ENCODE assay signal across 8 mouse cellular contexts in genomic region chr2:132131266-132131665, GRCm38 (mm10). TPM values are rescaled to one million over a fixed set of nuclear protein-coding genes. Genes with fewer than 3 reads are reported as not detected.
DNase-seq lines count a peak whose midpoint lies in the region; ATAC-seq and TF ChIP-seq lines count a peak whose summit lies in the region.

No protein-coding gene starts in this region.

- H3K9me3 ChIP-seq in embryonic facial prominence, embryonic 11.5 days (replicated peaks; ENCODE audit: control insufficient read depth, low read length): no peaks in the 10 kb centered on the region
- no peaks in the 10 kb centered on the region for H3K9me3 ChIP-seq in heart, embryonic 13.5 days
- H3K9me3 ChIP-seq in kidney, embryonic 15.5 days (replicated peaks): no peaks in the 10 kb centered on the region

- no peak for TF ChIP-seq POLR2A in small intestine, adult 2 months (IDR thresholded peaks at IDR 0.05; ENCODE audit: low read depth, low read length)

- peak; percentile 69 for DNase-seq in 3134 (ENCODE audit: extremely low read depth, insufficient read length, low spot score)
- DNase-seq in adrenal gland, adult 18-20 months (ENCODE audit: low spot score in 2 of 2): peak; percentile 50 to 57
- DNase-seq in embryonic facial prominence, embryonic 11.5 days (ENCODE audit: low spot score): peak; percentile 49
- peak; percentile 68 for DNase-seq in lung, postnatal 14 days
- no peak for DNase-seq in right cerebral cortex, postnatal 25 days

- H3K9ac ChIP-seq in embryonic facial prominence, embryonic 11.5 days (replicated peaks; ENCODE audit: low read length): no peak overlapping the region
- peak overlapping the region; percentile 62 for H3K9ac ChIP-seq in heart, embryonic 13.5 days
- no peak overlapping the region for H3K9ac ChIP-seq in kidney, embryonic 15.5 days

- no peaks in the 10 kb centered on the region for H3K36me3 ChIP-seq in embryonic facial prominence, embryonic 11.5 days (replicated peaks; ENCODE audit: control insufficient read depth, insufficient read depth, low read depth, low read length)
- no peaks in the 10 kb centered on the region for H3K36me3 ChIP-seq in heart, embryonic 13.5 days
- H3K36me3 ChIP-seq in kidney, embryonic 15.5 days: no peaks in the 10 kb centered on the region
- H3K36me3 ChIP-seq in small intestine, adult 2 months (ENCODE audit: control insufficient read depth, insufficient read depth, low read length): no peaks in the 10 kb centered on the region

- TF ChIP-seq CTCF in small intestine, adult 2 months (IDR thresholded peaks at IDR 0.05; ENCODE audit: extremely low read depth, insufficient read length, insufficient replicate concordance, low read depth, low read length): no peak

- peak overlapping the region; percentile 14; the same call in 1 of the 2 replicates for H3K4me2 ChIP-seq in embryonic facial prominence, embryonic 11.5 days (ENCODE audit: low read depth, low read length)
- peak overlapping the region; percentile 65 for H3K4me2 ChIP-seq in heart, embryonic 13.5 days
- peak overlapping the region; percentile 54 for H3K4me2 ChIP-seq in kidney, embryonic 15.5 days

- no peak for ATAC-seq in embryonic facial prominence, embryonic 11.5 days (replicated peaks; ENCODE audit: insufficient number of reproducible peaks, low FRiP score, low TSS enrichment, low read depth)
- peak; percentile 74 for ATAC-seq in heart, embryonic 13.5 days (ENCODE audit: extremely low read depth, insufficient number of reproducible peaks, low FRiP score, low TSS enrichment)
- peak; percentile 77; the same call in 1 of the 2 replicates for ATAC-seq in kidney, embryonic 15.5 days (replicated peaks; ENCODE audit: low FRiP score)

- under 1% methylated on average over 9 of the region's 9 CpGs for WGBS in embryonic facial prominence, embryonic 11.5 days
- WGBS in heart, embryonic 13.5 days: 5% methylated on average over 9 of the region's 9 CpGs
- 10% methylated on average over 9 of the region's 9 CpGs for WGBS in kidney, embryonic 15.5 days
- 9% methylated on average over 9 of the region's 9 CpGs for WGBS in small intestine, adult 2 months

- no peaks in the 10 kb centered on the region for H3K4me1 ChIP-seq in embryonic facial prominence, embryonic 11.5 days (ENCODE audit: control insufficient read depth, insufficient read depth, low read length)
- peaks cover 39% of the 10 kb centered on the region for H3K4me1 ChIP-seq in heart, embryonic 13.5 days
- peaks cover 13% of the 10 kb centered on the region for H3K4me1 ChIP-seq in kidney, embryonic 15.5 days
- H3K4me1 ChIP-seq in small intestine, adult 2 months (ENCODE audit: control insufficient read depth, insufficient read depth, insufficient read length, low read length): peaks cover 4% of the 10 kb centered on the region; the same call in 1 of the 2 replicates

- H3K27ac ChIP-seq in embryonic facial prominence, embryonic 11.5 days (replicated peaks; ENCODE audit: low read depth, low read length): no peak overlapping the region
- H3K27ac ChIP-seq in heart, embryonic 13.5 days (replicated peaks): no peak overlapping the region
- H3K27ac ChIP-seq in kidney, embryonic 15.5 days: no peak overlapping the region
- peak overlapping the region; percentile 21; the same call in 1 of the 2 replicates for H3K27ac ChIP-seq in small intestine, adult 2 months (ENCODE audit: insufficient read depth, low read depth, low read length)

- H3K4me3 ChIP-seq in embryonic facial prominence, embryonic 11.5 days (ENCODE audit: low read depth, low read length): no peak overlapping the region
- peak overlapping the region; percentile 41 for H3K4me3 ChIP-seq in heart, embryonic 13.5 days
- H3K4me3 ChIP-seq in kidney, embryonic 15.5 days (replicated peaks): peak overlapping the region; percentile 22
- H3K4me3 ChIP-seq in small intestine, adult 2 months (ENCODE audit: low read depth, low read length): no peak overlapping the region

- no peaks in the 10 kb centered on the region for H3K27me3 ChIP-seq in embryonic facial prominence, embryonic 11.5 days (ENCODE audit: control insufficient read depth, insufficient read depth, low read length)
- H3K27me3 ChIP-seq in heart, embryonic 13.5 days (replicated peaks): no peaks in the 10 kb centered on the region
- no peaks in the 10 kb centered on the region for H3K27me3 ChIP-seq in kidney, embryonic 15.5 days
- no peaks in the 10 kb centered on the region for H3K27me3 ChIP-seq in small intestine, adult 2 months (ENCODE audit: control insufficient read depth, insufficient read depth, low read length)

RNA-seq across cellular contexts. Expression of gene Slc23a2, which starts 13.6 kb away (rescaled TPM):
- 100 to 1,000 TPM; 239 to 346 TPM for total RNA-seq in adrenal gland, adult 18-20 months (2021)
- 7.7 and 12.0 TPM in 2 replicates for polyA plus RNA-seq in embryonic facial prominence, embryonic 11.5 days (2014; fragmentation: Nextera tagmentation; extraction: Ambion mirVana)
- 8.7 and 9.2 TPM in 2 replicates for polyA plus RNA-seq in heart, embryonic 13.5 days (2015; fragmentation: Nextera tagmentation; extraction: Ambion mirVana)
- polyA plus RNA-seq in kidney, embryonic 15.5 days (2015; fragmentation: Nextera tagmentation; extraction: Ambion mirVana): 12.9 and 14.5 TPM in 2 replicates
- polyA plus RNA-seq in small intestine, adult 2 months (2012; rRNA removed): 16.9 and 18.5 TPM in 2 replicates

Comparison
In these comparisons a context has a peak if more than half of its experiments do, and no peak if none do; other contexts are left out.
1. H3K4me2 ChIP-seq: peak in every context shown above with its lines; median percentile 65 in heart, embryonic 13.5 days; 54 in kidney, embryonic 15.5 days; 14 in embryonic facial prominence, embryonic 11.5 days.
2. H3K4me3 ChIP-seq: peak in heart, embryonic 13.5 days (single experiment) and kidney, embryonic 15.5 days (single experiment); none in embryonic facial prominence, embryonic 11.5 days (single experiment) and small intestine, adult 2 months (single experiment).